Mouse (Mus musculus) forebrain, embryonic 10.5 days (tissue): ENCODE measurements around the gene Gm20422. TPM values are rescaled to one million over a fixed set of nuclear protein-coding genes. Genes with fewer than 3 reads are reported as not detected.

Source experiments
- DNase-seq: peaks from one replicate; pipeline ENCODE4 v3.0.0-alpha.2; 2017; ENCODE audit warnings: low spot score; ENCODE audit errors: extremely low spot score
- H3K27ac ChIP-seq: fragments of 300-500 bp; sonication (generic); 2 replicates; pipeline ENCODE4 v1.5.1; 2016; ENCODE audit warnings: mild to moderate bottlenecking
- H3K27me3 ChIP-seq: fragments of 300-500 bp; sonication (generic); 2 replicates; pipeline ENCODE4 v1.6.1; 2016; ENCODE audit warnings: mild to moderate bottlenecking; ENCODE audit not compliant: poor library complexity, severe bottlenecking
- H3K36me3 ChIP-seq: fragments of 300-500 bp; sonication (generic); replicated peaks from 2 replicates; pipeline ENCODE4 v1.6.1; 2016; ENCODE audit warnings: mild to moderate bottlenecking, moderate library complexity
- H3K4me1 ChIP-seq: fragments of 300-500 bp; sonication (generic); 2 replicates; pipeline ENCODE4 v1.6.1; 2016
- H3K4me3 ChIP-seq: fragments of 300-500 bp; sonication (generic); 2 replicates; pipeline ENCODE4 v1.5.1; 2016; ENCODE audit warnings: mild to moderate bottlenecking, moderate library complexity
- H3K9me3 ChIP-seq: fragments of 300-500 bp; sonication (generic); 2 replicates; pipeline ENCODE4 v1.6.1; 2016; ENCODE audit warnings: mild to moderate bottlenecking, moderate library complexity
- WGBS: fragments of 180-500 bp; shearing (Covaris S2); methylation state at CpG from one replicate; pipeline ENCODE4 v1.1.7; 2016; 5-methylcytosine and 5-hydroxymethylcytosine counted together
- polyA plus RNA-seq: library from polyadenylated mRNA; unstranded; fragments of >200 nt; fragmentation: Nextera tagmentation; extraction: Ambion mirVana; gene quantifications from 2 replicates; pipeline ENCODE4 v1.2.1, GENCODE M21; 2016

Gene Gm20422
- polyA plus RNA-seq, 1 experiment from 2014 or later: 0.82 TPM

DNA sequence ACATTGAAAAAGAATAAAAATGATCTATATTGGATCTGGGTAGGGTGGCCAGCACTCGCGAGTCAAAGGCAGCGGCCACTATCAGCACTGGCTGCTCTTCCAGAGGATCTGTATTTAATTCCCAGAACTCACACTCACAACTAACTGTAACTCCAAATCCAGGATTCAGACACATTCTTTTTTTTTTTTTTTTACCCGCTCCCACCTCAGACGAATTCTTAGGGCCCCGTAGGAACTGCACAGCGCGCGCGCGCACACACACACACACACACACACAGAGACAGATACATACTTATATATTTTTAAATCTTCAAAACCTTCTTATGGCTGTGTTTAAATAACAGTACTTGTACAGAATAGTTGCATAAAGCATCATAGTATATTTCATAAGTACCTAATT, 15.7 kb upstream of the Gm20422 start:
- Histone ChIP-seq H3K36me3 (peaks cover 27% of the 10 kb centered on the region), H3K4me1 (peaks cover 28% of the 10 kb centered on the region), H3K27me3 (no peaks in the 10 kb centered on the region), H3K9me3 (no peaks in the 10 kb centered on the region), H3K4me3 (peak overlapping the region; percentile 87), H3K27ac (peak overlapping the region; percentile 97)
- no peak for DNase-seq
- WGBS: 41% methylated on average over 11 of the region's 11 CpGs

DNA sequence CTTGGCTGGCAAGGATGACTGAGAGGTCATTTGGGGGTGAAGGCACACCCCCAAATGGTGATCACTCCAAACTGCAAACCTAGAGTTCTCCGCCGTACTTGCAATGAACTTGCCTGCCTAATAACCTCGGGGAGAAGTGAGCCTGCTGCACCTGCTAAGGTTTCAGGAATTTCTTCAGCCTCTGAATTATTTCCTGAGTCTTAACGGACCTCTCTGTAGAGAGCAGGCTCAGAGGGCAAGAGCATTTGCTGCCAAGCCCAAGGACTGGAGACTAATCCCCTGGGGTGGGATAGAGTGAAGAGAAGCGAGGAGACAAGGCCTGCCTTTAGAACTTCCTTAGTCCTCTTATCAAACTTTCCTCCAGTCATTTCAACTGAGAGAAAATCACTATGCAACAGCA, 15.0 kb upstream of the Gm20422 start:
- WGBS: 79% methylated on average over 5 of the region's 5 CpGs
- Histone ChIP-seq H3K27me3 (no peaks in the 10 kb centered on the region), H3K9me3 (no peaks in the 10 kb centered on the region), H3K27ac (no peak overlapping the region), H3K36me3 (peaks cover 21% of the 10 kb centered on the region), H3K4me1 (peaks cover 28% of the 10 kb centered on the region), H3K4me3 (peak overlapping the region; percentile 87; the same call in 1 of the 2 replicates)
- no peak for DNase-seq

DNA sequence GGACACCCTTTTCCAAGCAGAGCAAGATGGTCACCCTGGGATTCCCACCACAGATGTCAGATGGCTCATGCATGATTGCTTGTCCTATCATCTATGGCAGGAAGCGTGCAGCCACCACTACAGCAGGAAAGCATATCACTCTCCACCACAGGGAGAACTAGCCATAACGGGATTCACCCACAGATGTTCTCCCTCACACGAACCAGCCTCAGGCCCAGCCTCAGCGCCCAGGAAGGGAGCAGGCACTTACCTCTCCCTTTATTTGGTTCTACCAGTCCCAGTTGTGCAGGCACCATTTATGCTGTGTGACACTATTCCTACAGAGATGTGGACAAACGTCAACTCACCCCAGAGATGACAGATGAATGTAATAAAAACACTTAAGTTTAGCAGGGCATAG, 14.4 kb upstream of the Gm20422 start:
- peaks cover 28% of the 10 kb centered on the region for H3K4me1 ChIP-seq
- H3K27me3 ChIP-seq: no peaks in the 10 kb centered on the region
- no peak overlapping the region for H3K4me3 ChIP-seq
- 93% methylated on average over 5 of the region's 5 CpGs for WGBS
- H3K36me3 ChIP-seq: peaks cover 15% of the 10 kb centered on the region
- no peak overlapping the region for H3K27ac ChIP-seq
- H3K9me3 ChIP-seq: no peaks in the 10 kb centered on the region
- DNase-seq: no peak

DNA sequence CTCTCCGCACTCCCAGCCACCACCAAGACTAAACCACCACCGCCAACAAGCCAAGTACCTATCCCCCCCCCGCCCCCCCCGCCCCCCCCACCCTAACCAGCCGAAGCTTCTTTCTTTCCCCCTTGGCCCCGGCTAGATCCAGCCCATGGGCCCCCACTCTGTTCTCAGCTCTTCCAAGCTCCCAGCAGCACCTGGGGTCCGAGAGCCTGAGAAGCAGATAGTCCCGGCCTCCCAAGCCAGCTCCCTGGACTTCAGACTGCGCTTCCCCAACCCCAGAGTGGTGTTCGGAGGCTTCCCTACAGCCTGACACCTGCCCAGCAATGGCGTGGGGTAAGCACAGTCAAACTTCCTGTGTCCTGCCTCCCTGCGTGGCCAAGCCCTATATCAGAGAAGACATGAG, 2.4 kb upstream of the Gm20422 start:
- peaks cover 24% of the 10 kb centered on the region for H3K4me1 ChIP-seq
- no peak overlapping the region for H3K27ac ChIP-seq
- H3K27me3 ChIP-seq: no peaks in the 10 kb centered on the region
- H3K9me3 ChIP-seq: no peaks in the 10 kb centered on the region
- H3K36me3 ChIP-seq: peaks cover 6% of the 10 kb centered on the region
- no peak for DNase-seq
- no peak overlapping the region for H3K4me3 ChIP-seq
- WGBS: 64% methylated on average over 10 of the region's 12 CpGs

GRCm38 (mm10) chr8:69775149-69775534, 456 bp upstream of the Gm20422 start:
- DNase-seq: no peak
- H3K27ac ChIP-seq: peak overlapping the region; percentile 98
- WGBS: 63% methylated on average over 2 of the region's 2 CpGs
- no peaks in the 10 kb centered on the region for H3K27me3 ChIP-seq
- peak overlapping the region; percentile 76 for H3K4me3 ChIP-seq
- peaks cover 28% of the 10 kb centered on the region for H3K4me1 ChIP-seq
- H3K9me3 ChIP-seq: no peaks in the 10 kb centered on the region
- peaks cover 25% of the 10 kb centered on the region for H3K36me3 ChIP-seq

GRCm38 (mm10) chr8:69772106-69772505, 2.6 kb downstream of the Gm20422 start:
- Histone ChIP-seq H3K9me3 (peaks cover 8% of the 10 kb centered on the region; the same call in 1 of the 2 replicates), H3K4me3 (no peak overlapping the region), H3K27me3 (no peaks in the 10 kb centered on the region), H3K27ac (no peak overlapping the region), H3K4me1 (peaks cover 28% of the 10 kb centered on the region), H3K36me3 (peaks cover 56% of the 10 kb centered on the region)
- 92% methylated on average over 2 of the region's 2 CpGs for WGBS
- no peak for DNase-seq

- peaks cover 28% of the 10 kb centered on the region for H3K4me1 ChIP-seq
- peaks cover 65% of the 10 kb centered on the region for H3K36me3 ChIP-seq
- no peak for DNase-seq
- WGBS: 96% methylated on average over 9 of the region's 9 CpGs
- H3K4me3 ChIP-seq: no peak overlapping the region
- H3K9me3 ChIP-seq: peaks cover 14% of the 10 kb centered on the region; the same call in 1 of the 2 replicates
- no peaks in the 10 kb centered on the region for H3K27me3 ChIP-seq
- H3K27ac ChIP-seq: no peak overlapping the region
Observed at GRCm38 (mm10) chr8:69771221-69771620, 3.5 kb downstream of the Gm20422 start.

DNA sequence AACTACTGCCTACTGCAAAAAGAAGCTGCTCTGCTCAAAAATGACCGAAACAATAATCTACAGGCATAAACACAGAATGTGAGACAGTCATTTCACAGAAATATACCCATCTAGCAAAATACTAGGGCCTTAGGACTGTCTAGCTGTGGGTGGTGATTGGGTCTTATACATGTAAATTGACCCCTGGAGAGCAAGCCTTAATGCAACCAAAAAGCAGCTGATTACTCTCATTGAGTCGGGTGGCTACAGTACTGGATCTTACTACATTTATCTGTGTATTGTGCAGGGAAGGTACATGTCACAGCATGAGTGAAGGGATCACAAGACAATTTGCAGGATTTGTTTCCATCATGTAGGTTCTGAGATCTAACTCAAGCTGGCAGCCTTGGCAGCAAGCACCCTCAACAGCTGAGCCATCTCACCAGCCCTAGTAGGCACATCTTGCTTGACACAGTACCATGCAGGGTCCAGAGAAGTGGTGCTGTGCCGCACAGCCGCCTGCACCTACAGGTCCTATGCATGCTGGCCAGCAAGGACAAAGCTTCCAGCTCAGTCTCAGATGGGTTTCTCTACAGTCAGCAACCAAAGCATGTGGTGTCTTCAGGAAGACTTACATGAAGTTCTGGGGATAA, 12.8 kb downstream of the Gm20422 start:
- peaks cover 95% of the 10 kb centered on the region for H3K36me3 ChIP-seq
- H3K27ac ChIP-seq: no peak overlapping the region
- H3K27me3 ChIP-seq: no peaks in the 10 kb centered on the region
- DNase-seq: no peak
- H3K4me3 ChIP-seq: no peak overlapping the region
- H3K4me1 ChIP-seq: no peaks in the 10 kb centered on the region
- 92% methylated on average over 4 of the region's 4 CpGs for WGBS
- peaks cover 12% of the 10 kb centered on the region; the same call in 1 of the 2 replicates for H3K9me3 ChIP-seq

DNA sequence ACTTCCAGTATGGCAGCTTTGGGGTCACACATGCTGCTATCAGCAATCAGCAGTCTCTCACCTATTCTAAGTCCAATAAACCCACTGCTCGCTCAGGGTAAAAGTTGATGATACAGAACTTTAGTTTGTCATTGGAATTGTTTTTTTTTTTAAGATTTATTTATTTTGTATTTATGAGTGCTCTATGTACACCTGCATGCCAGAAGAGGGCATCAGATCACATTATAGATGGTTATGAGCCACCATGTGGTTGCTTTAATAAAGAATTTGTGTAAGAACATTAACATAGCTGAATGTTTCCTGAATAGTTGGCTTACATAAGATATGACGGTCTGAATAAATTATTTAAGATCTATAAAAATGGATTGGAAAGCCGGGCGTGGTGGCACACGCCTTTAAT, 16.4 kb downstream of the Gm20422 start:
- H3K4me3 ChIP-seq: no peak overlapping the region
- no peaks in the 10 kb centered on the region for H3K4me1 ChIP-seq
- H3K36me3 ChIP-seq: peaks cover 77% of the 10 kb centered on the region
- DNase-seq: no peak
- WGBS: 95% methylated on average over 5 of the region's 5 CpGs
- H3K27me3 ChIP-seq: no peaks in the 10 kb centered on the region
- H3K27ac ChIP-seq: no peak overlapping the region
- no peaks in the 10 kb centered on the region for H3K9me3 ChIP-seq

GRCm38 (mm10) chr8:69752437-69752836, 22.2 kb downstream of the Gm20422 start:
- no peaks in the 10 kb centered on the region for H3K9me3 ChIP-seq
- WGBS: 91% methylated on average over 2 of the region's 2 CpGs

DNA sequence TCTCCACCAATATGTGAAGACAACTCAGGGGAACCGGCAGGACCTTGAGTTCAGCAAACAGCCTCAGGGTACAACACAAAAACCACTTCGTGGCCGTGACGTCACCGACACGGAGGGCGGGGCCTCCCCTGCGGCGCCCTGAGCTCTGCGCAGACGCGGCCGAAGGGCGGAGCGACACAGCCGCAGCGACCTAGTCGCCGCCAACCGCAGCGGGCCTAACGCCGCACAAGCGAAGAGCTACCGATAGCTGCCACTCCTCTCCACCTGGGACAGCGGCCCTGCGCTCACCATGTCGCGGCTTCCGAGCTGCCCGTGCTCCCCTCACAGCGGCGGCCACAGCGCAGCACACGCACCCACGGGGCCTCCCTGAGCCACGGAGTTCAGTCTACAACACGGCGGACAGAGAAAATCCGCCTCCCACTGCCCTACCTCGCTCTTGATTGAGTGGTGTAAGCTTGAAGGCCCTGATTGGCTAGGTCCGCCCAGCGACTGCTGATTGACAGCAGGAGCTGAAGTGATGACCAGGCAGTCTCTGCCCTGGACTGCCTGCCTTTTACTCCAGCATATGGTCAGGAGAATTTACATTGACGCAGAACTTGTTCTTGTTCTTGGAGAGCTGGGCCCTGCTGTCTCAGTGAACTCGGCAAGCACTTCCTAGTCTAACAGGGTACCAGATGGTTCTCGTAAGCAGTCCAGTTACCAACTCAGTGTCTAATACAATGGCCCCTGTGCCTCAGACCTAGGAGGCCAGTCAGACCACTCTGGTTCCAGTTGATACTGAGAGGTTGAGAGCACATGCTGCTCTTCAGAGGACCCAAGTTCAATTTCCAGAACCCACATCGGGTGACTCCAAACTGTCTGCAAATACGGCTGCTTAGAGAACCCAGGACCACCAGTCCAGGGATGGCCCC, 24.9 kb downstream of the Gm20422 start, which contains the start of gene Zfp963:
Zfp963 (minus strand) TSS at position 427 of the 911 bp plus-strand sequence.
- H3K9me3 ChIP-seq: no peaks in the 10 kb centered on the region
- DNase-seq: peak; percentile 94
- no peaks in the 10 kb centered on the region for H3K27me3 ChIP-seq
- peaks cover 17% of the 10 kb centered on the region for H3K36me3 ChIP-seq
- peaks cover 14% of the 10 kb centered on the region for H3K4me1 ChIP-seq
- peak within 1 kb of the TSS; percentile 98 for H3K27ac ChIP-seq
- WGBS: 3% methylated on average over 48 of the region's 48 CpGs
- peak within 1 kb of the TSS; percentile 76 for H3K4me3 ChIP-seq

More at GRCm38 (mm10) chr8:69752437-69752836, 22.2 kb downstream of the Gm20422 start:
- H3K27me3 ChIP-seq: no peaks in the 10 kb centered on the region
- DNase-seq: no peak
- H3K4me1 ChIP-seq: peaks cover 14% of the 10 kb centered on the region
- H3K36me3 ChIP-seq: peaks cover 30% of the 10 kb centered on the region
- H3K27ac ChIP-seq: no peak overlapping the region
- H3K4me3 ChIP-seq: no peak overlapping the region

- 76% methylated on average over 2 of the region's 2 CpGs for WGBS
- Histone ChIP-seq H3K27me3 (no peaks in the 10 kb centered on the region), H3K36me3 (peaks cover 27% of the 10 kb centered on the region), H3K9me3 (no peaks in the 10 kb centered on the region), H3K4me3 (no peak overlapping the region), H3K27ac (no peak overlapping the region), H3K4me1 (no peaks in the 10 kb centered on the region)
- no peak for DNase-seq
Observed at GRCm38 (mm10) chr8:69741231-69741630, 33.5 kb downstream of the Gm20422 start.

GRCm38 (mm10) chr8:69740763-69741162, 33.9 kb downstream of the Gm20422 start:
- WGBS: 92% methylated on average over 6 of the region's 6 CpGs
- peaks cover 27% of the 10 kb centered on the region for H3K36me3 ChIP-seq
- H3K4me3 ChIP-seq: no peak overlapping the region
- H3K9me3 ChIP-seq: no peaks in the 10 kb centered on the region
- no peak for DNase-seq
- H3K4me1 ChIP-seq: no peaks in the 10 kb centered on the region
- H3K27ac ChIP-seq: no peak overlapping the region
- H3K27me3 ChIP-seq: no peaks in the 10 kb centered on the region
